Mouse (Mus musculus) MEL (cell line): ENCODE measurements around the gene Chst8. TPM values are rescaled to one million over a fixed set of nuclear protein-coding genes. Genes with fewer than 3 reads are reported as not detected.

Source experiments
- DNase-seq: peaks from one replicate; pipeline ENCODE4 v3.0.0; 2011; ENCODE audit warnings: low read depth, low spot score
- H3K27ac ChIP-seq: 2 replicates; pipeline ENCODE4 v1.5.1; 2012; ENCODE audit warnings: low read depth, mild to moderate bottlenecking, control low read depth, low read length, moderate library complexity; ENCODE audit not compliant: control insufficient read depth
- H3K27me3 ChIP-seq, 2 experiments: fragments of 150-350 bp in 1 of 2; sonication (generic) in 1 of 2; 2 replicates each; pipeline ENCODE4 v1.6.1; 2012; ENCODE audit warnings: low read length in 2 of 2, mild to moderate bottlenecking in 2 of 2, improper control_type of control experiment in 1 of 2, moderate library complexity in 1 of 2; ENCODE audit not compliant: insufficient read depth in 2 of 2, control insufficient read depth in 1 of 2
- H3K36me3 ChIP-seq, 2 experiments: 2 replicates each; pipeline ENCODE4 v1.6.1; 2012 to 2014; ENCODE audit warnings: low read length in 2 of 2, improper control_type of control experiment in 1 of 2, inconsistent platforms in 1 of 2, mild to moderate bottlenecking in 1 of 2; ENCODE audit not compliant: insufficient read depth in 2 of 2, control insufficient read depth in 1 of 2
- H3K4me1 ChIP-seq, 2 experiments: fragments of 150-350 bp in 1 of 2; sonication (generic) in 1 of 2; 2 replicates each; pipeline ENCODE4 v1.6.1; 2012; ENCODE audit warnings: low read length in 2 of 2, improper control_type of control experiment in 1 of 2, mild to moderate bottlenecking in 1 of 2; ENCODE audit not compliant: insufficient read depth in 2 of 2, control insufficient read depth in 1 of 2
- H3K4me3 ChIP-seq, 2 experiments: fragments of 150-350 bp in 1 of 2; sonication (generic) in 1 of 2; 2 replicates each; pipeline ENCODE4 v1.5.1; 2012; ENCODE audit warnings: low read depth in 2 of 2, low read length in 2 of 2, mild to moderate bottlenecking in 2 of 2, moderate library complexity in 2 of 2, control low read depth in 1 of 2, improper control_type of control experiment in 1 of 2; ENCODE audit not compliant: control insufficient read depth in 1 of 2, insufficient read depth in 1 of 2
- H3K79me2 ChIP-seq: 2 replicates; pipeline ENCODE4 v1.6.1; 2012; ENCODE audit warnings: mild to moderate bottlenecking, low read length, moderate library complexity; ENCODE audit not compliant: control insufficient read depth, poor library complexity, insufficient read depth
- H3K9ac ChIP-seq: 2 replicates; pipeline ENCODE4 v1.6.1; 2012; ENCODE audit warnings: low read depth, mild to moderate bottlenecking, control low read depth, low read length, moderate library complexity; ENCODE audit not compliant: control insufficient read depth, poor library complexity, severe bottlenecking
- H3K9me3 ChIP-seq: fragments of 150-350 bp; sonication (generic); replicated peaks from 2 replicates; pipeline ENCODE4 v1.6.1; 2012; ENCODE audit warnings: mild to moderate bottlenecking, low read length, improper control_type of control experiment, moderate library complexity; ENCODE audit not compliant: insufficient read depth
- CTCF ChIP-seq, 3 experiments: IDR thresholded peaks in 2 of 3; conservative IDR thresholded peaks in 1 of 3; 2 replicates each; pipeline ENCODE4 v1.5.1; 2011 to 2012; ENCODE audit warnings: low read length in 3 of 3, low read depth in 2 of 3, mild to moderate bottlenecking in 2 of 3, improper control_type of control experiment in 1 of 3, inconsistent platforms in 1 of 3, mixed read lengths in 1 of 3, moderate library complexity in 1 of 3; ENCODE audit not compliant: control insufficient read depth in 1 of 3, insufficient read depth in 1 of 3, poor library complexity in 1 of 3, severe bottlenecking in 1 of 3
- GABPA ChIP-seq: IDR thresholded peaks from 2 replicates; pipeline ENCODE4 v1.6.1; 2012; ENCODE audit warnings: low read depth, mild to moderate bottlenecking, inconsistent platforms, low read length, improper control_type of control experiment, moderate library complexity
- HCFC1 ChIP-seq: IDR thresholded peaks from 2 replicates; pipeline ENCODE4 v1.6.1; 2012; ENCODE audit warnings: low read depth, mild to moderate bottlenecking, inconsistent platforms, low read length, improper control_type of control experiment, moderate library complexity
- MAFK ChIP-seq: IDR thresholded peaks from 2 replicates; pipeline ENCODE4 v1.6.1; 2011; ENCODE audit warnings: low read depth, mild to moderate bottlenecking, low read length, improper control_type of control experiment, borderline replicate concordance
- MAX ChIP-seq: IDR thresholded peaks from 2 replicates; pipeline ENCODE4 v1.6.1; 2011; ENCODE audit warnings: low read length, improper control_type of control experiment
- MYC ChIP-seq: IDR thresholded peaks from 2 replicates; pipeline ENCODE4 v1.6.1; 2011; ENCODE audit warnings: low read depth, mild to moderate bottlenecking, low read length, improper control_type of control experiment, moderate library complexity
- NELFE ChIP-seq: IDR thresholded peaks from 2 replicates; pipeline ENCODE4 v1.6.1; 2011; ENCODE audit warnings: low read depth, low read length, improper control_type of control experiment
- POLR2AphosphoS2 ChIP-seq: IDR thresholded peaks from 2 replicates; pipeline ENCODE4 v1.6.1; 2011; ENCODE audit warnings: low read length, improper control_type of control experiment
- POLR2AphosphoS5 ChIP-seq: IDR thresholded peaks from 2 replicates; pipeline ENCODE4 v1.6.1; 2012; ENCODE audit warnings: low read depth, borderline replicate concordance, mild to moderate bottlenecking, inconsistent platforms, low read length, moderate library complexity, mixed read lengths
- RAD21 ChIP-seq: IDR thresholded peaks from 2 replicates; pipeline ENCODE4 v1.6.1; 2011; ENCODE audit warnings: mild to moderate bottlenecking, low read depth, low read length, improper control_type of control experiment
- SIN3A ChIP-seq: IDR thresholded peaks from 2 replicates; pipeline ENCODE4 v1.6.1; 2012; ENCODE audit warnings: low read length, improper control_type of control experiment, inconsistent platforms
- SMC3 ChIP-seq: IDR thresholded peaks from 2 replicates; pipeline ENCODE4 v1.6.1; 2011; ENCODE audit warnings: low read depth, low read length, improper control_type of control experiment
- TAL1 ChIP-seq: IDR thresholded peaks from 2 replicates; pipeline ENCODE4 v1.6.1; 2012; ENCODE audit warnings: mild to moderate bottlenecking, inconsistent platforms, low read length, moderate library complexity, mixed read lengths
- TCF12 ChIP-seq: IDR thresholded peaks from 2 replicates; pipeline ENCODE4 v1.6.1; 2014; ENCODE audit warnings: low read depth, mild to moderate bottlenecking, inconsistent platforms, low read length, improper control_type of control experiment, moderate library complexity
- USF1 ChIP-seq: IDR thresholded peaks from 2 replicates; pipeline ENCODE4 v1.6.1; 2014; ENCODE audit warnings: low read depth, mild to moderate bottlenecking, inconsistent platforms, low read length, improper control_type of control experiment, moderate library complexity
- USF2 ChIP-seq, 2 experiments: IDR thresholded peaks; 2 replicates each; pipeline ENCODE4 v1.6.1; 2011 to 2012; ENCODE audit warnings: improper control_type of control experiment in 2 of 2, low read length in 2 of 2, borderline replicate concordance in 1 of 2, inconsistent platforms in 1 of 2, low read depth in 1 of 2, mild to moderate bottlenecking in 1 of 2; ENCODE audit not compliant: insufficient read depth in 1 of 2
- ZKSCAN1 ChIP-seq: IDR thresholded peaks from 2 replicates; pipeline ENCODE4 v1.6.1; 2012; ENCODE audit warnings: low read depth, mild to moderate bottlenecking, inconsistent platforms, low read length, improper control_type of control experiment, moderate library complexity
- ZNF384 ChIP-seq: IDR thresholded peaks from 2 replicates; pipeline ENCODE4 v1.6.1; 2012; ENCODE audit warnings: low read depth, mild to moderate bottlenecking, inconsistent platforms, low read length, improper control_type of control experiment
- polyA plus RNA-seq, 2 experiments: library from polyadenylated mRNA; stranded (reverse) in 1 of 2; unstranded in 1 of 2; fragments of >175 nt in 1 of 2; fragments of >200 nt in 1 of 2; gene quantifications; 2 replicates each; pipeline versions ENCODE4 v1.2.1 to v1.2.4; 2012; ENCODE audit warnings: low replicate concordance in 2 of 2, low read depth in 1 of 2; ENCODE audit not compliant: insufficient read length in 2 of 2, insufficient read depth in 1 of 2, missing spikeins in 1 of 2
- total RNA-seq: library from RNA; depleted of rRNA; stranded (reverse); fragments of 300-350 nt; gene quantifications from 2 replicates; pipeline ENCODE4 v1.2.3, GENCODE M21; 2012

Gene Chst8
- total and polyA plus RNA-seq, 3 experiments, result not detected

DNA sequence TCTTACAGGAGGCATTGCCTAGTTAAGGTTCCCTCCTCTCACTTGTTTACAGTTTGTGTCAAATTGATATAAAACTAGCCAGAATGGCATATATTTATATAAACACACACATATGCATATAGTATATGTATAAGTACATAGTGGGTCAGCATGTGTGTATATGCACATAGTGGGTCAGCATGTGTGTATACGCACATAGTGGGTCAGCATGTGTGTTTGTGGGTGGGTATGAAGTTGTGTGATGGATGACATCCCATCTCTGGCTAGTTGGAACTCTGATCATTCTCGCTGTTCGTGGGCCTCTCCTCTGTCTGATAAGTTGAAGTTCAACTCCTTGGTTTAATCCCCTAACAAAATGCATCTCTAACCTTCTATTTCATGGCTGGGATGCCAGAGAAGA lies 40.9 kb upstream of the Chst8 start:
- Histone ChIP-seq H3K9ac (no peak overlapping the region), H3K9me3 (no peaks in the 10 kb centered on the region)
- TF ChIP-seq MYC, result no peak
- TF ChIP-seq POLR2AphosphoS2, result no peak
- TF ChIP-seq ZKSCAN1, result peak; percentile 73; the same call in 1 of the 2 replicates
- TF ChIP-seq NELFE, result no peak

DNA sequence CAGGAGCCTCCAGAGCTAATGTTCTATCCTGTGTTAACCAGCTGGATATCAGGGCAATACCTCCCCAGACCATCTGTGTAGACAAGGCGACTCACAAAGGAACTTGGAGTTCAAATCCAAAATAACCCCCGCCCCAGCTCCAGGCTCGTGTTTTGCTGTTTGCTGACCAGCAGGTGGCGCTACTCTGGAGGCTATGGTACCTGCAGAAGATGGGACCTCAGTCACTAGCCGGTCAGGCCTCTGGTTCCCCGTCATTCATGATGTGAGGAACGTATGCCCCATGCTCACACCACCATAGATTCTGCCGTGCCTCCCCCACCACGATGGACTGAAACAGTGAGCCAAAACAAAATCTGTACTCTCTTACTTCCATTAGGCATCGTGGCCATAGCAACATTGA lies 37.1 kb upstream of the Chst8 start:
- Histone ChIP-seq H3K79me2 (no peaks in the 10 kb centered on the region), H3K9me3 (no peaks in the 10 kb centered on the region), H3K36me3 (no peaks in the 10 kb centered on the region), H3K27me3 (no peaks in the 10 kb centered on the region), H3K9ac (no peak overlapping the region), H3K27ac (no peak overlapping the region), H3K4me1 (no peaks in the 10 kb centered on the region), H3K4me3 (no peak overlapping the region)
- no peak for TF ChIP-seq MAX
- TF ChIP-seq USF1, result no peak
- peak; percentile 25; the same call in 1 of the 2 replicates for TF ChIP-seq SMC3
- TF ChIP-seq ZNF384, result no peak
- TF ChIP-seq RAD21, result peak; percentile 6; the same call in 1 of the 2 replicates
- TF ChIP-seq POLR2AphosphoS5, result no peak
- no peak for TF ChIP-seq MAFK
- TF ChIP-seq POLR2AphosphoS2, result no peak
- TF ChIP-seq GABPA, result no peak
- TF ChIP-seq CTCF (IDR thresholded peaks at IDR 0.05 in 2 of 3, conservative IDR thresholded peaks at IDR 0.05 in 1 of 3; ENCODE audit: control insufficient read depth in 1 of 3, insufficient read depth in 1 of 3, low read depth in 2 of 3, low read length in 3 of 3, poor library complexity in 1 of 3, severe bottlenecking in 1 of 3), result peak; percentile 19 to 53 (median 32)
- TF ChIP-seq TAL1, result no peak
- no peak for TF ChIP-seq SIN3A
- TF ChIP-seq TCF12, result no peak
- DNase-seq, result peak; percentile 9

More for the DNA sequence above, 40.9 kb upstream of the Chst8 start:
- H3K79me2 ChIP-seq, result no peaks in the 10 kb centered on the region
- no peaks in the 10 kb centered on the region for H3K27me3 ChIP-seq
- H3K36me3 ChIP-seq, result no peaks in the 10 kb centered on the region
- H3K27ac ChIP-seq, result no peak overlapping the region
- no peak overlapping the region for H3K4me3 ChIP-seq
- no peak for DNase-seq
- no peaks in the 10 kb centered on the region for H3K4me1 ChIP-seq

DNA sequence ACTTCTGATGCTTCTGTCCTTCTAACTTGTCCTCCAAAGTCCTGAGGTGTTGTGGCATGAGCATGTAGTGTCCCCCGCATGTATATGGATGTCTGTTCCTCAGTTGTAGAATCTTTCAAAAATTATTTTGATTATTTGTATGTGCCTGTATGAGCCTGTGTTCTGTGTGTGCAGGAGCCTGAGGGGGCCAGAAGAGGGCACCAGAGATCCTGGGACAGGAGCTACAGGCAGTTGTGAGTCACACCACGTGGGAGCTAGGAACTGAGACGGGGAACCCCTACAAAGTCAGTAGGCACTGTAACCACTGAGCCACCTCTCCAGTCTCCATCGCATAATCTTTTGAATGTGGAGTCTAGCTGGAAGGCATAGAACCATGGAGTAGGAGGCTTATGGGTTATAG lies 36.3 kb upstream of the Chst8 start:
- Histone ChIP-seq H3K79me2 (no peaks in the 10 kb centered on the region), H3K4me1 (no peaks in the 10 kb centered on the region), H3K4me3 (no peak overlapping the region), H3K27me3 (no peaks in the 10 kb centered on the region), H3K9me3 (no peaks in the 10 kb centered on the region), H3K36me3 (no peaks in the 10 kb centered on the region), H3K9ac (no peak overlapping the region), H3K27ac (no peak overlapping the region)
- peak; percentile 4 for DNase-seq
- TF ChIP-seq USF1 (no peak), CTCF (IDR thresholded peaks at IDR 0.05 in 2 of 3, conservative IDR thresholded peaks at IDR 0.05 in 1 of 3; ENCODE audit: control insufficient read depth in 1 of 3, insufficient read depth in 1 of 3, low read depth in 2 of 3, low read length in 3 of 3, poor library complexity in 1 of 3, severe bottlenecking in 1 of 3) (peak in 1 of 3 experiments; percentile 21; a peak in 3 of 6 replicates), POLR2AphosphoS2 (no peak), USF2 (IDR thresholded peaks at IDR 0.05; ENCODE audit: borderline replicate concordance in 1 of 2, insufficient read depth in 1 of 2, low read depth in 1 of 2, low read length in 2 of 2) (no peak), HCFC1 (no peak)
